Mouse (Mus musculus): ENCODE measurements at regions not wholly inside any gene's neighbourhood (a gene's known extent, or its start where the extent isn't known, plus 50 kb on each side); places are given as distances from the start of the nearest gene placed in this dataset.

- no peak for DNase-seq
Measured at GRCm38 (mm10) chr1:92275388-92275787, 79.9 kb upstream of the Hdac4 start.

GRCm38 (mm10) chr1:92273760-92274159 lies 78.3 kb upstream of the Hdac4 start:
- DNase-seq: no peak

GRCm38 (mm10) chr1:92271676-92272291 lies 76.3 kb upstream of the Hdac4 start:
- peak in 1 of 2 experiments; percentile 10 for DNase-seq

GRCm38 (mm10) chr1:92270486-92271058 lies 75.1 kb upstream of the Hdac4 start:
- no peak for DNase-seq

- DNase-seq: peak in 1 of 2 experiments; percentile 8
Measured at GRCm38 (mm10) chr1:92269464-92269863, 74.0 kb upstream of the Hdac4 start.

GRCm38 (mm10) chr1:92264941-92265340 lies 69.4 kb upstream of the Hdac4 start:
- no peak for DNase-seq

- no peak for DNase-seq
Measured at GRCm38 (mm10) chr1:92259715-92260392, 64.4 kb upstream of the Hdac4 start.

GRCm38 (mm10) chr1:92258026-92258425 lies 62.5 kb upstream of the Hdac4 start:
- DNase-seq: no peak

GRCm38 (mm10) chr1:92253086-92253485 lies 57.6 kb upstream of the Hdac4 start:
- DNase-seq: no peak

- peak; percentile 12 to 35 for DNase-seq
Measured at GRCm38 (mm10) chr1:92250594-92251463, 55.3 kb upstream of the Hdac4 start.
